Mouse (Mus musculus) heart, embryonic 16.5 days (tissue): ENCODE results near the gene Fcnb. TPM values are rescaled to one million over a fixed set of nuclear protein-coding genes. Genes with fewer than 3 reads are reported as not detected.

Source experiments
- ATAC-seq: fragments of 200-750 bp; cut with Nextera tagmentation; replicated peaks from 2 replicates; pipeline ENCODE4 v1.8.0; 2017; ENCODE audit warnings: moderate number of reproducible peaks; ENCODE audit not compliant: insufficient read depth, low FRiP score; ENCODE audit errors: extremely low read depth
- H3K27ac ChIP-seq: fragments of 300-500 bp; sonication (generic); 2 replicates; pipeline ENCODE4 v1.5.1; 2014; ENCODE audit warnings: mild to moderate bottlenecking, low read length, control low read depth, moderate library complexity
- H3K27me3 ChIP-seq: fragments of 300-500 bp; sonication (generic); 2 replicates; pipeline ENCODE4 v1.6.1; 2014; ENCODE audit warnings: low read length, mixed read lengths; ENCODE audit not compliant: control insufficient read depth, insufficient read depth
- H3K36me3 ChIP-seq: fragments of 300-500 bp; sonication (generic); 2 replicates; pipeline ENCODE4 v1.6.1; 2014; ENCODE audit not compliant: control insufficient read depth, insufficient read depth
- H3K4me1 ChIP-seq: fragments of 300-500 bp; sonication (generic); 2 replicates; pipeline ENCODE4 v1.6.1; 2014; ENCODE audit warnings: low read length, mixed read lengths; ENCODE audit not compliant: control insufficient read depth, insufficient read depth
- H3K4me2 ChIP-seq: fragments of 300-500 bp; sonication (generic); 2 replicates; pipeline ENCODE4 v1.6.1; 2014; ENCODE audit warnings: low read depth, mild to moderate bottlenecking, control low read depth, low read length
- H3K4me3 ChIP-seq: fragments of 300-500 bp; sonication (generic); 2 replicates; pipeline ENCODE4 v1.5.1; 2014; ENCODE audit warnings: mild to moderate bottlenecking, control low read depth, low read length
- H3K9ac ChIP-seq: fragments of 300-500 bp; sonication (generic); 2 replicates; pipeline ENCODE4 v1.6.1; 2014; ENCODE audit warnings: low read length, control low read depth
- H3K9me3 ChIP-seq: fragments of 300-500 bp; sonication (generic); replicated peaks from 2 replicates; pipeline ENCODE4 v1.6.1; 2016; ENCODE audit warnings: low read length; ENCODE audit not compliant: control insufficient read depth
- WGBS: fragments of 180-500 bp; shearing (Covaris S2); extraction: QIAGEN DNeasy Blood & Tissue Kit; methylation state at CpG from one replicate; pipeline ENCODE4 v1.1.7; 2014; 5-methylcytosine and 5-hydroxymethylcytosine counted together
- polyA plus RNA-seq: library from polyadenylated mRNA; unstranded; fragments of >200 nt; fragmentation: Nextera tagmentation; extraction: Ambion mirVana; gene quantifications from 2 replicates; pipeline ENCODE4 v1.2.1, GENCODE M21; 2015

Gene Fcnb
- polyA plus RNA-seq, 1 experiment from 2014 or later: 0.47 TPM

DNA sequence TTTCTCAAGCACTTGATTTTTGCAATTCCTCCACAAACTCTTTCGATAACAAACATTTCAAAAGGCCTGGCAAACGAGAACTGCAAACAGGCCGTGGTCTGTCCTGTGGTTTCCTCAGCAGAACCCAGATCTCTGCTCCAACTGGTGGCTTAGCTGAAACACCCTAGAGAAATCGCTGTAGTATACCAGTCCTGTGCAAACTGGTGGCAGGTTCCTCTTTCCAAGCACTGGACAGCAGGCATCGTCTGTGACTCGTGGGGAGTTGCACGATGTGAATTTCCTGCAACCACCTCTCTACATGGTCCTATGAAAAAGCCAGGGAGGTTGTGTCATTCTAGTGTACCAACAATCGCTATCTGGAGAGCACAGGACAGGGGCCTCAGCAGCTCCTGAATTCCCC lies 7.4 kb upstream of the Fcnb start:
- Histone ChIP-seq H3K27me3 (no peaks in the 10 kb centered on the region), H3K9ac (no peak overlapping the region), H3K36me3 (no peaks in the 10 kb centered on the region), H3K4me3 (no peak overlapping the region), H3K4me1 (no peaks in the 10 kb centered on the region), H3K4me2 (no peak overlapping the region), H3K9me3 (no peaks in the 10 kb centered on the region), H3K27ac (no peak overlapping the region)
- 76% methylated on average over 8 of the region's 8 CpGs for WGBS
- ATAC-seq: no peak

DNA sequence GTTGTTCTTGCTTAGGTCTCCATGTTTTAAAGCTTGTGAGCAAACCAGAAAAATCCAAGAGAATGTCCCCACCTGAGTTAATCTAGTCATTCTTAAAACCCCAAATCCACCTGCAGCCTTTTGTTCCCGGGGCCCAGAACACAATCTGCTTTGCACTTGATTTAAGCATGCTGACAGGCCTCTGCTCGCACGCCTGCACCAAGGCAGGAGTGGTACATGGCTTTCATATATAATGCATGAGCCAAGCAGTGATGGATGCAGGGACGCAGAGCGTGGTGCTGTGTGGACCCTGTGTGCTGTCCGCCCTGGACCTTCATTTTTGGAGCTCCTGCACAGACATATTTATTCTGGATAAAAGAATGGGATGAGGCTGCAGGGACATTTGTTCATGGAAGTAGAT lies 6.4 kb upstream of the Fcnb start:
- no peak overlapping the region for H3K4me3 ChIP-seq
- no peaks in the 10 kb centered on the region for H3K9me3 ChIP-seq
- 74% methylated on average over 6 of the region's 6 CpGs for WGBS
- no peaks in the 10 kb centered on the region for H3K36me3 ChIP-seq
- H3K9ac ChIP-seq: no peak overlapping the region
- H3K27ac ChIP-seq: no peak overlapping the region
- ATAC-seq: no peak
- H3K4me2 ChIP-seq: no peak overlapping the region
- H3K4me1 ChIP-seq: no peaks in the 10 kb centered on the region
- H3K27me3 ChIP-seq: no peaks in the 10 kb centered on the region

DNA sequence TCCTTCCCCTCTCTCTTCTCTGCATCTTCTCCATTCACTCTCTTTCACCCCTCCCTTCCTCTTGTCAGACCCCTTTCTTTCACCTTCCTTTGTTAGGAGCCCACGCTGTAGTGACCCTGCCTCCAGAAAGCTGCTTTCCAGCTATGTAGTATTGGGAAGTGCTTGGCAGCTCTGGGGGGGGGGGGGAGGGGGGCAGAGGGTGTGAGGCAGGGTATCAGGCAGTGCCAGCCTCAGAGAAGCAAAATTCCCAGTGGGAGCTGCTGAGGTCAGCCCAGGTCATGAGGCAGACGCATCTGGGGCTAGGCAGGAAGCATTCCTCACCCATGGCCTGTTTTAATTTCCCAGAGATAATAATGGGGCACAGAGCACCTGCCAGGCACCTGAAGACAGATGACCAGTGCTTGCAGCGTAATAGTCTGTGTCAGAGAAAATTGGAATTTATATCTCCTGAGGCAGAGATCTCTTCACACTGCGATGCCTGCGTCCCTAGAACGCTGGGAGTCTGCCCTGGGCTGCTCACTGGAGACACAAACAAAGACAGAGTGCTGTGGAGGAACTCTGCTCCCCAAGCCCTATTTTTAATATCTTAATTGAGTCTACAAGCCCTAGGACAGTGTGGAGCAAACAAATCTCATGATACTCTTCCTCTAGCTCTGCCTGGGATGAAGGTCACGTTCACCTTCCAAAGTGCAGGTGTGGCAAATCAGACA lies 5.8 kb upstream of the Fcnb start:
- Histone ChIP-seq H3K4me3 (no peak overlapping the region), H3K36me3 (no peaks in the 10 kb centered on the region), H3K9me3 (no peaks in the 10 kb centered on the region), H3K27me3 (no peaks in the 10 kb centered on the region), H3K27ac (no peak overlapping the region), H3K4me1 (no peaks in the 10 kb centered on the region), H3K9ac (no peak overlapping the region), H3K4me2 (no peak overlapping the region)
- 67% methylated on average over 7 of the region's 7 CpGs for WGBS
- no peak for ATAC-seq

DNA sequence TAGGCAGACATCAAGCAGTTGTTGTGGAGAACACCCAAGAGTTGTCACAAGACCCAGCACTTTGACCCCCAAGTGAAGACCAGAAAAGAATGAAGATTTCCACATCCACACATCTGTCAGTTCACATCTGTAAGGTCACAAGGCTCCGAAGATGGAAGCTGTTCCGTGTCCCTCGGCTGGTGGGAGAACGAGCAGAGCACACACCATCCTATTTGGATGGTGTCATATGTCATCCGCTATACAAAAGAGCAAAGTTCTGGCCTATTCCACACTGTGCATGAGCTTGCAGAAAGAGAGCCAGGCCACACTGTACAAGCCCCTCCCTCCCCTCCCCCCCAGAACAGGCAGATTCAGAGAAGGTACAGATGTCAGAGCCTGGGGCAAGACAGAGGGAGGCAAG lies 4.4 kb upstream of the Fcnb start:
- no peaks in the 10 kb centered on the region for H3K36me3 ChIP-seq
- H3K4me1 ChIP-seq: no peaks in the 10 kb centered on the region
- WGBS: 67% methylated on average over 5 of the region's 5 CpGs
- no peak for ATAC-seq
- no peak overlapping the region for H3K9ac ChIP-seq
- no peaks in the 10 kb centered on the region for H3K9me3 ChIP-seq
- no peak overlapping the region for H3K27ac ChIP-seq
- H3K4me2 ChIP-seq: no peak overlapping the region
- no peak overlapping the region for H3K4me3 ChIP-seq
- no peaks in the 10 kb centered on the region for H3K27me3 ChIP-seq

DNA sequence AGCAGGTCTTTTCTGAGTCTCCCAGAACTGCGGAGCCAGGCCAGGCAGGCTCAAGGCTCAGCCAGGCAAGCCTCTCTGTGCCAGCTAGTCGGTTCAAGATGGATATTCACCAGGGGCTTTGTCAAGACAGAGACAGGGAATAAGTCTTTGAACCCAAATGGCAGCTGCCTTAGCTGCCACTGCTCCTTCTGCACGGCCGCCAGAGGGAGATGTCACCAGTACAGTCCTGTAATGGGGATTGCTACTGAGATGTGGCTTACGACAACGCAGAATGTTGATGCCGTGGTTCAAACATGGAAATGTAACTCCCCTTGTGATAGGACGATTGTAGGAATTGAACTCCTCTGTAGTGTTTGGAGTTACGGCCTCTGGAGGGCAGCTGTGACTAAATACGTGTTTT lies 1.4 kb upstream of the Fcnb start:
- no peak overlapping the region for H3K9ac ChIP-seq
- H3K36me3 ChIP-seq: no peaks in the 10 kb centered on the region
- H3K27ac ChIP-seq: no peak overlapping the region
- H3K27me3 ChIP-seq: no peaks in the 10 kb centered on the region
- no peaks in the 10 kb centered on the region for H3K9me3 ChIP-seq
- H3K4me3 ChIP-seq: no peak overlapping the region
- WGBS: 72% methylated on average over 10 of the region's 10 CpGs
- no peaks in the 10 kb centered on the region for H3K4me1 ChIP-seq
- ATAC-seq: no peak
- no peak overlapping the region for H3K4me2 ChIP-seq

DNA sequence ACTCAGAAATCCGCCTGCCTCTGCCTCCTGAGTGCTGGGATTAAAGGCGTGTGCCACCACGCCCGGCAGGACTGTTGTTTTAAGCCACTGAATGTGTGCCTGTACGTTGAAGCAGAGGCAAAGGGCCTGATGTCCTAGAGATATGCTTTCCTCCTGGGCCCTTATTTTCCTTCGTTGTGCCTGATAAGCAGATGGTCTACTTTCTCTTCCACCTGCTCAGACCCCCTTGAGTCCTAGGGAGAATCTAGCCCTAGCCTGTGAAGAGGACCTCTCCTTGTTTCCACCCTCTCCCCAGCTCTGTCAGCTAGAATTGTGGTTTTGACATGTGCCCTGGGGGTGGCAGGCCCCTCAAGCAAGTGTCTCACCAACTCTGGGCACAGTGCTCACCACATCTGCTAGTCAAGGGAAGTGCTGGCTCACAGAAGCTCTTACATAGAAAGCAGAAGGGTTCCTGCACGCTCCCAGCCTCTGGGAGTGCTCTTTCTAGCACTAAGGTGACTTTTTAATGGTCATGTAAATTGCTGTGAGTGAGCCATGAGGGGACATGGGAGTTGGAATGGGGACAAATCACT lies 9.0 kb downstream of the Fcnb start:
- WGBS: 69% methylated on average over 7 of the region's 7 CpGs
- Histone ChIP-seq H3K27me3 (no peaks in the 10 kb centered on the region), H3K4me3 (no peak overlapping the region), H3K4me2 (no peak overlapping the region), H3K27ac (no peak overlapping the region), H3K36me3 (no peaks in the 10 kb centered on the region), H3K9ac (no peak overlapping the region), H3K9me3 (no peaks in the 10 kb centered on the region), H3K4me1 (no peaks in the 10 kb centered on the region)
- no peak for ATAC-seq

DNA sequence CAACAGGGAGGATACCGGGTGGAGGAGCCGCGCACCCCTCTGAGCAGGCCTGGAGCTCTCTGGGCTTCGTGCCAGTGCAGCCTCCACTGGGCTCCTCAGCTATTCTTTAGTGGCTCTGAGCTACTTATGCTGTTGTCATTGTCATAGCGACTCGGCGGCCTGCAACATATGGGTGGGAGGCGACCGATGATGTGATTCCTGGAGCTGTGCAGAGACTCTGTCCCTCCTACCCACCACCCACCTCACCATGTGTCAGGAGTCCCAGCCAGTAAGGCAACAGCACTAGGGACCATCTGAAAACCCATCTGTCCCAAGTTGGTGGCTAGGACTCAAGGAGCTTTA lies 16.2 kb downstream of the Fcnb start:
- H3K27me3 ChIP-seq: no peaks in the 10 kb centered on the region
- no peak overlapping the region for H3K4me3 ChIP-seq
- H3K36me3 ChIP-seq: no peaks in the 10 kb centered on the region
- H3K9ac ChIP-seq: no peak overlapping the region
- no peak overlapping the region for H3K4me2 ChIP-seq
- H3K4me1 ChIP-seq: no peaks in the 10 kb centered on the region
- 47% methylated on average over 9 of the region's 9 CpGs for WGBS
- no peak for ATAC-seq
- H3K27ac ChIP-seq: no peak overlapping the region
- no peaks in the 10 kb centered on the region for H3K9me3 ChIP-seq

DNA sequence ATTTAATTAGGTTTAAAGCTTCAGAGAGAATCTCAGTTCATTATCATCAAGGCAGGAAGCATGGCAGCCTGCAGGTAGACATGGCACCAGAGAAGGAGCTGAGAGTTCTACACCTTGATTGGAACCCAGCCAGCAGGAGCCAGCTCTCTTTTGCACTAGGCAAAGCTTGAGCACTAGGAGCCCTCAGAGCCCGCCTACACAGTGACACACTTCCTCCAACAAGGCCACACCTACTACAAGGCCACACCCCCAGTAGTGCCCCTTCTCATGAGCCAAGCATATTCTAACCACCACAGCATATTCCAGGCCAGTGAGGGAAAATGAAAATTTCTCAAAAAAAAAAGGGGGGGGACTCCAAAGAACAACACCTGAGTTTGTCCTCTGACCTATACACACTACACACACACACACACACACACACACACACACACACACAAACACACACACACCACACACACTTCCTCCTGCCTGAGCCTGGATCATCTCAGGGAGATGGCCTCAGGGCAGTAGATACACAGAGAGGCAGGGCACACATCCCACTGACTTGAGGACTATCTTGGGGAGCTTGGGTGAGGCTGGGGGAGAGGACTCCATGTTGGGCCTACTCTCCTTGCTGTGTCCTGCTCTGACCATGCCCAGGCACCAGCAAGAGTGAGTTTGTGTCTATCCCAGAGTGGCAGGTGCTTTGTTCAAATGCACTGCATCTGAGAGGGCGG lies 16.7 kb downstream of the Fcnb start:
- Histone ChIP-seq H3K9me3 (no peaks in the 10 kb centered on the region), H3K27me3 (no peaks in the 10 kb centered on the region), H3K4me2 (no peak overlapping the region), H3K9ac (no peak overlapping the region), H3K4me3 (no peak overlapping the region), H3K27ac (no peak overlapping the region), H3K4me1 (no peaks in the 10 kb centered on the region), H3K36me3 (no peaks in the 10 kb centered on the region)
- WGBS: 61% methylated on average over 2 of the region's 2 CpGs
- ATAC-seq: no peak

DNA sequence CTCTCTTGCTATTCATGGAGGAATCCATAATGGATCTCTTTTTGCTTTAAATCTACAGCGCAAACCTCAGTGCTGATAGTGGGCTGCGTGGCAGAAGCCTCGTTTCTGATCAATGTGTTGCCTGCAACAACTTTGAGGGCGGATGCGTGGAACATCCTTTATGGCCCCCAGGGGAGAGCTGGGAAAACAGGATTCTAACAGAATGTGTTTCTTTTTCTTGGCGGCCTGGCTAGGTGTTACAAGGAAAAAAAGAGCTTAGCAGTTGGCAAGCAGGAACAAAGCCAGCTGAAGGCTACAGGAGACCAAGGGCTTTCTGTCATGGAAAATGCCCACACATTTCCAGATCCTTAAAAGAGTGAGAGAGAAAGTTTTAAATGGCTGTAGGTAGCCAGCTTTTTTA lies 17.5 kb downstream of the Fcnb start:
- Histone ChIP-seq H3K27ac (no peak overlapping the region), H3K9me3 (no peaks in the 10 kb centered on the region), H3K4me3 (no peak overlapping the region), H3K36me3 (no peaks in the 10 kb centered on the region), H3K27me3 (no peaks in the 10 kb centered on the region), H3K4me2 (no peak overlapping the region), H3K9ac (no peak overlapping the region), H3K4me1 (no peaks in the 10 kb centered on the region)
- no peak for ATAC-seq
- WGBS: 68% methylated on average over 6 of the region's 6 CpGs
